Mouse (Mus musculus) mouse trophoblast stem cell (cell line): Measurements from ENCODE around the gene Odaph.

Source experiments
- in situ Hi-C, 2 experiments: fragments of 300-500 bp; cut with MseI, MboI; formaldehyde crosslinking; loops; 2 replicates in 1 of 2; 3 replicates in 1 of 2; pipeline ENCODE4 v1.15.1; 2025

Gene Odaph

GRCm38 (mm10) chr5:91989261-91989660 lies 2.0 kb downstream of the Odaph start:
- in situ Hi-C loops, result no loop called here

GRCm38 (mm10) chr5:91991191-91991937 lies 4.1 kb downstream of the Odaph start:
- in situ Hi-C loops, result no loop called here

GRCm38 (mm10) chr5:91993061-91993460 lies 5.8 kb downstream of the Odaph start:
- in situ Hi-C loops, result no loop called here

GRCm38 (mm10) chr5:91994546-91994945 lies 7.3 kb downstream of the Odaph start:
- in situ Hi-C loops, result no loop called here

GRCm38 (mm10) chr5:92000770-92001169 lies 13.5 kb downstream of the Odaph start:
- in situ Hi-C loops, result no loop called here

- in situ Hi-C loops, result no loop called here
Measured at GRCm38 (mm10) chr5:92003011-92003410, 15.7 kb downstream of the Odaph start.

GRCm38 (mm10) chr5:92009827-92010226 lies 22.6 kb downstream of the Odaph start:
- in situ Hi-C loops, result no loop called here

GRCm38 (mm10) chr5:92011756-92012155 lies 24.5 kb downstream of the Odaph start:
- in situ Hi-C loops, result no loop called here

- in situ Hi-C loops, result no loop called here
Measured at GRCm38 (mm10) chr5:92019960-92020359, 32.7 kb downstream of the Odaph start.

GRCm38 (mm10) chr5:92042377-92043348 lies 55.4 kb downstream of the Odaph start:
- in situ Hi-C loops, result no loop called here

- in situ Hi-C loops, result no loop called here
Measured at GRCm38 (mm10) chr5:92043783-92044182, 56.5 kb downstream of the Odaph start, which contains the start of gene Cdkl2. TSS of gene Cdkl2 (minus strand) at chr5:92043883.
